Mouse (Mus musculus): ENCODE results near the gene A530016L24Rik. TPM values are rescaled to one million over a fixed set of nuclear protein-coding genes. Genes with fewer than 3 reads are reported as not detected.

The A530016L24Rik gene
- polyA plus RNA-seq, 1 experiment: not detected

DNA sequence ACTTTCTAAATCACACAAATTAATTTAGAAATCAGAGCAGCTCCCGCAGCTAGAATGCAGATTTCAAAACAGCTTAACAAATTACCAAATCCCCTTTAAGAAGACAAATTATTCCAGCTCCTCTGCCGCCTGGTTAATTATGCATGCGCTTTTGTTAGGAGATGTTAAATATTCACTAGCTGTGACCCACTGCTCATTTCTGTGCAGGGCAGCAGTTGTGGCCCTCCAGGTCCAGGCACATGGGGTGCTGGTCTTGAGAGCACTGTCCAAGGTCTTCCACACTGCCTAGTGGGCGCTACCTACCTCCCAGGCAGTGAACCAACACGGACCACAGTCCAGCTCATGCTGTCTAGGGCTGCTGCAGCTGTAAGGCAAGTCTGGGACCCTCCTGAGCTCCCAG, 19.0 kb upstream of the A530016L24Rik start:
- Histone ChIP-seq H3K4me3 (replicated peaks; ENCODE audit: control insufficient read depth, low read depth, low read length) (no peak overlapping the region), H3K4me1 (ENCODE audit: control insufficient read depth, insufficient read depth, low read length) (no peaks in the 10 kb centered on the region; the same call in 1 of the 2 replicates), H3K27ac (ENCODE audit: control insufficient read depth, insufficient read depth, low read depth, low read length, poor library complexity) (no peak overlapping the region)
- WGBS: 86% methylated on average over 5 of the region's 5 CpGs
- TF ChIP-seq POLR2A (IDR thresholded peaks at IDR 0.05; ENCODE audit: borderline replicate concordance, control insufficient read depth, low read depth, low read length) (no peak), CTCF (IDR thresholded peaks at IDR 0.05; ENCODE audit: control insufficient read depth, insufficient read depth, low read length) (no peak)

DNA sequence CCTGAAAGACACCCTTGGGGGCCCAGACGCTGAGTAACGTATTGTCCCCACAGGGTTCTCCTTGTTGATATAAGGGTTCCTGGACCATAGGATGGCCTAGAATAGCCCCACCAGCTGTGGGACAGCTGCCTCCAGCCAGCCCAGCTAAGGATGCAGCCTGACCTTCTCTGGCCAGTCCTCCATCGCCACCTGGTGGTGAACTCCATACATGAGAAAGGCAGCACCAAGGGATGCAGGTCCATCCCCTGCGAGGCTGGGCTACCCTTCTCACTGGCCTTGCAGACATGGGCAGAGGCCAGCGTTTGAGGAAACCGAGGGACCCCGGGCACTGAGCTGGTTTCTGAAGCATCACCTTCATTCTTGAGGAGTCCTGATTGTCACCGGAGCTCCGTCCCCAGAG, 15.5 kb upstream of the A530016L24Rik start:
- no peak overlapping the region for H3K27ac ChIP-seq (ENCODE audit: control insufficient read depth, insufficient read depth, low read depth, low read length, poor library complexity)
- no peak overlapping the region for H3K4me3 ChIP-seq (replicated peaks; ENCODE audit: control insufficient read depth, low read depth, low read length)
- WGBS: 31% methylated on average over 9 of the region's 9 CpGs
- H3K4me1 ChIP-seq (ENCODE audit: control insufficient read depth, insufficient read depth, low read length): no peaks in the 10 kb centered on the region
- peak; percentile 96 for TF ChIP-seq CTCF (IDR thresholded peaks at IDR 0.05; ENCODE audit: control insufficient read depth, insufficient read depth, low read length)
- TF ChIP-seq POLR2A (IDR thresholded peaks at IDR 0.05; ENCODE audit: borderline replicate concordance, control insufficient read depth, low read depth, low read length): no peak

DNA sequence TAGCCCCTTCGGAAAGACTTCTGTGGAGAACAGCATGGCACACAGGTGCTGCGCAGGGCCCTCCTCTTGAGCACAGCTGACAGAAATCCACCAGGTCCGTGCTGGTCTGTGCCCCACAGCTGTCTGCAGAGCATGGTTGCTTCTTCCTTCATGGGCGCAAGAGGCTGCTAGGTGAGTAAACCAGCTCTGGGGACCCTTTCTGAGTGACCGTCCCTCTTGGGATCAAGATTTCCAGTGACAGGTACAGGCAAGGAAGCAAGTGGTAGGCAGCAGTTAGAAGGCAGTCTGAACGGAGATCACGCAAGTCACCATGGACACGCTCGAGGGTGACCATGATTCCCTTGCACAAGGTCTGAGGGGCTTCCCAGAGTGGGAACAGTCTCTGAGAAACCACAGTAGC, 287 bp downstream of the A530016L24Rik start:
- TF ChIP-seq CTCF (IDR thresholded peaks at IDR 0.05; ENCODE audit: control insufficient read depth, insufficient read depth, low read length): no peak
- TF ChIP-seq POLR2A (IDR thresholded peaks at IDR 0.05; ENCODE audit: borderline replicate concordance, control insufficient read depth, low read depth, low read length): no peak
- H3K4me1 ChIP-seq (ENCODE audit: control insufficient read depth, insufficient read depth, low read length): no peaks in the 10 kb centered on the region
- no peak overlapping the region for H3K4me3 ChIP-seq (replicated peaks; ENCODE audit: control insufficient read depth, low read depth, low read length)
- H3K27ac ChIP-seq (ENCODE audit: control insufficient read depth, insufficient read depth, low read depth, low read length, poor library complexity): no peak overlapping the region
- WGBS: 80% methylated on average over 9 of the region's 9 CpGs

DNA sequence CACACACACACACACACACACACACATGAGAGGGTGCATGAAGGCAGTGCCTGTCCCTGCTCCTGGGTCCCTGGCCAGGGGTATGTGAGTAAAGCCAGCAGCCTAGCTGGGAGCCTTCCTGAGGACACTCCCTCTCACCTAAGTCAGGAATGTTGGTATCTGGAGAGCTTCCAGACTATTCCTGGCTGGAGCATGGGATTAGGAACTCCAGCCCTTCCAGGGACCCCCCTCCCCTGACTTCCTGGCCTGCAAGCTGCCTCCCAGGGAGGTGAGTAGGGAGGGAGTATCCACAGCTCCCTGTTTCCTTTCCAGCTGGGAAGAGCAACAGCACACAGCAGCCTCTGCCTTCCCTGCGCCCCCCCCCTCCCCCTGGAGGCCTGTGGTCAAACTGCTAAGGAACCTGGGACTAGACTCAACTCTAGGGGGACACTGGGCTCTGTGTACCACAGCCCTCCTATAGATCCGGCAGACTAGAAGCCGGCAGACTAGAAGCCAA, 1.2 kb downstream of the A530016L24Rik start:
- Histone ChIP-seq H3K27ac (ENCODE audit: control insufficient read depth, insufficient read depth, low read depth, low read length, poor library complexity) (no peak overlapping the region), H3K4me1 (ENCODE audit: control insufficient read depth, insufficient read depth, low read length) (no peaks in the 10 kb centered on the region), H3K4me3 (replicated peaks; ENCODE audit: control insufficient read depth, low read depth, low read length) (no peak overlapping the region)
- WGBS: 55% methylated on average over 3 of the region's 3 CpGs
- TF ChIP-seq CTCF (IDR thresholded peaks at IDR 0.05; ENCODE audit: control insufficient read depth, insufficient read depth, low read length) (no peak), POLR2A (IDR thresholded peaks at IDR 0.05; ENCODE audit: borderline replicate concordance, control insufficient read depth, low read depth, low read length) (no peak)

DNA sequence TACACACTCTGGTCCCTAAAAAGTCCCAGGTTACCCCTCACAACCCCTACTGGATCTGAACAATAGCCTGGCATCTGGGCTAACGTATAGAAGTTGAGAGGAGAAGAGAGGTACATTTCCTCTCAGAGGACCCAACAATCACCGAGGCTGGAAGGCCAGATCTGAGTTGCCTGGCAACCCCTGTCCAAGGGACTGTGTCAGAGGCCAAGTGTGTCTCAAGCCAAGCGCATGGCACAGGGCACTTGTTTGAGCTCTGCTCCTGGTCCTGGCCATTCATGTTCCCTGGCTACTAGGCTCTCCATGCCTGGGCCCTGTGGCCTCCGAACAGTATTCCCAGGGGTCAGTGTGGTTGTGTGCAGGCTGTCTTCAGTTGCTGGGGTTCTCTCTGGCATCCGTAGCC, 6.9 kb downstream of the A530016L24Rik start:
- WGBS: 66% methylated on average over 5 of the region's 5 CpGs
- H3K27ac ChIP-seq (ENCODE audit: control insufficient read depth, insufficient read depth, low read depth, low read length, poor library complexity): no peak overlapping the region
- no peaks in the 10 kb centered on the region for H3K4me1 ChIP-seq (ENCODE audit: control insufficient read depth, insufficient read depth, low read length)
- TF ChIP-seq POLR2A (IDR thresholded peaks at IDR 0.05; ENCODE audit: borderline replicate concordance, control insufficient read depth, low read depth, low read length): no peak
- no peak overlapping the region for H3K4me3 ChIP-seq (replicated peaks; ENCODE audit: control insufficient read depth, low read depth, low read length)

DNA sequence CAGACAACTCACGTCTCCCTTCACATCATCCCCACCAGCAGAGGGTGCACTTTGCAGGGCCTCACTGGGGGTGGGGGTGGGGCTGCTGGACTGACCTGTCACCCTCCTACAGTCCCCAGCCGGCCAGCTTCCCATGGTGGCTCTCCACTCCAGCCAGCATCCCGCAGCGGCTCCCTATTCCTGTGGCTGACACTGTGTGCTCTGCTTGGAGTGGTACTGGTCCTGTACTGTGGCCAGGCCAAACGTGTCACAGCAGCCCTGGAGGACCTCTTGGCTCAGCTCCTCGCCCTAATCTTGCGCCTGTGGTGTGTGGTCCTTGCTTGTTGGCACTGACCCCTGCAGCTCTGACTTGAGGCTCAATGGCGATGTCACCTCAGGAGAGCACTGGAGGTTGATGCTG, 8.5 kb downstream of the A530016L24Rik start:
- 65% methylated on average over 8 of the region's 8 CpGs for WGBS
- TF ChIP-seq CTCF (IDR thresholded peaks at IDR 0.05; ENCODE audit: control insufficient read depth, insufficient read depth, low read length) (no peak), POLR2A (IDR thresholded peaks at IDR 0.05; ENCODE audit: borderline replicate concordance, control insufficient read depth, low read depth, low read length) (no peak)
- no peak overlapping the region for H3K4me3 ChIP-seq (replicated peaks; ENCODE audit: control insufficient read depth, low read depth, low read length)
- H3K4me1 ChIP-seq (ENCODE audit: control insufficient read depth, insufficient read depth, low read length): no peaks in the 10 kb centered on the region
- no peak overlapping the region for H3K27ac ChIP-seq (ENCODE audit: control insufficient read depth, insufficient read depth, low read depth, low read length, poor library complexity)

DNA sequence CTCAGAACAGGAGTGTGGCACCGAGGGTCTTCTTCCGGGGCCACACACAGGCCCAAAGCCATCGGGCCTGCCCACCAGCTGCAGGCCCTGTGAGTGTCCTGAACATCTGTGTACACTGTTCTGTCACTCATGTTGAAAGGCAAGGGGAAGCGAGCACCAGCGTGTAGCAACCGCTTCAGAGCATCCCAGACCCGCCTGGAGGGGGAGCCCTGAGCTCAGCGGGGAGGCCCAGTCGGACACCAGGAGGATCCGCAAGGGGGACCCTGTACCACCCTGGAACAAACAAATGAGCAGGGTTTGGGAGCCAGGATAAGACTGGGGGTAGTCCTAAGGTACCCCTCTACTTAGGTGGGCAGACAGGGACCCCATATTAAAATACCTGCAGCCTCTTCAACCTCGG, 9.4 kb downstream of the A530016L24Rik start:
- WGBS: 29% methylated on average over 11 of the region's 11 CpGs

DNA sequence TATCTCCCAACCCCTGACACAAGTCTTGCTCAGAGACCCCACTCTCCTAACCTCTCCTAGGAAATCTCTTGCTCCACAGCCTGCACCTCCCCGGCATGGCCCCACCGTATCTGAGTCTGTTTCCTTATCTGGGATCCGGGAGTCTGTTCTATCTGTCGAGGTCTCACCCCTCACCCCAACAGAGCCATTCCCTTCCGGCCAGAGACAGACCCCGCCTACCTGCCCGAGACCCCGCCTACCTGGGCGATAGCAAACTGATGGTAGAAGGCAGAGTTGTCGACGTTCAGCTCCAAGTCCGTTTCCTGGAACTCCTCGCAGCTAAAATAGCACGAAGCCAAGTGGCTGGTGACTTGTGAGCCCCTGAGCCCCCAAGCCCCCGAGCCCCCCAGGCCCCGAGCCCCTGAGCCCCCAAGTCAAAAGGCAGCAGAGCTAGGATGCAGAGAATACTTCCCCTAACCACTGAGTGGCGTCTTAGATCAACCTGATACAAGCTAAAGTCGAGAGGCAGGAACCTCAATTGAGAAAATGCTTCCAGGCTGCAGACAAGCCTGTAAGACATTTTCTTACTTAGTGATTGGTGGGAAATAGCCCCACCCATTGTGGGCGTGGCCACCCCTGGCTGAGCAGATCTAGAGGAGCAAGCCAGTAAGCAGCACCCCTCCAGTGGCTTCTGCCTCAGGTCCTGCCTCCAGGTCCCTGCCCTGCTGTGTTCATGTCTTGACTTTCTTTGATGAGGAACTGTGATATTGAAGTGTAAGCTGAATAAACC, 13.9 kb downstream of the A530016L24Rik start:
- TF ChIP-seq POLR2A (IDR thresholded peaks at IDR 0.05; ENCODE audit: borderline replicate concordance, control insufficient read depth, low read depth, low read length): no peak
- TF ChIP-seq CTCF (IDR thresholded peaks at IDR 0.05; ENCODE audit: control insufficient read depth, insufficient read depth, low read length): no peak
- no peak overlapping the region for H3K27ac ChIP-seq (ENCODE audit: control insufficient read depth, insufficient read depth, low read depth, low read length, poor library complexity)
- 23% methylated on average over 19 of the region's 19 CpGs for WGBS

More for the DNA sequence above, 9.4 kb downstream of the A530016L24Rik start:
- TF ChIP-seq CTCF (IDR thresholded peaks at IDR 0.05; ENCODE audit: control insufficient read depth, insufficient read depth, low read length): peak; percentile 39
- no peak for TF ChIP-seq POLR2A (IDR thresholded peaks at IDR 0.05; ENCODE audit: borderline replicate concordance, control insufficient read depth, low read depth, low read length)
- H3K27ac ChIP-seq (ENCODE audit: control insufficient read depth, insufficient read depth, low read depth, low read length, poor library complexity): no peak overlapping the region
- no peaks in the 10 kb centered on the region for H3K4me1 ChIP-seq (ENCODE audit: control insufficient read depth, insufficient read depth, low read length)
- H3K4me3 ChIP-seq (replicated peaks; ENCODE audit: control insufficient read depth, low read depth, low read length): no peak overlapping the region

More for the DNA sequence above, 13.9 kb downstream of the A530016L24Rik start:
- Histone ChIP-seq H3K4me1 (ENCODE audit: control insufficient read depth, insufficient read depth, low read length) (no peaks in the 10 kb centered on the region), H3K4me3 (replicated peaks; ENCODE audit: control insufficient read depth, low read depth, low read length) (no peak overlapping the region)

Data from bone marrow, adult 2 months (tissue).